Mouse (Mus musculus) erythroblast, embryonic 14.5 days (primary cell): ENCODE results near the gene Fam110c.

ENCODE experiments used
- GATA1 ChIP-seq: IDR thresholded peaks from 2 replicates; pipeline ENCODE4 v1.6.1; 2012; ENCODE audit warnings: low read length, inconsistent platforms, mixed read lengths
- TAL1 ChIP-seq: IDR thresholded peaks from 3 replicates; pipeline ENCODE4 v1.6.1; 2012; ENCODE audit warnings: low read length, inconsistent platforms, mixed read lengths

GRCm38 (mm10) chr12:31071222-31071621 lies 2.4 kb upstream of the Fam110c start:
- no peak for TF ChIP-seq TAL1
- no peak for TF ChIP-seq GATA1
